Comparison of ENCODE assay signal across 8 mouse cellular contexts in genomic region chr17:87637056-87637389, GRCm38 (mm10). TPM values are rescaled to one million over a fixed set of nuclear protein-coding genes. Genes with fewer than 3 reads are reported as not detected.
DNase-seq lines count a peak whose midpoint lies in the region; ATAC-seq and TF ChIP-seq lines count a peak whose summit lies in the region.

No protein-coding gene starts in this region.

- peak; percentile 49 for ATAC-seq in intestine, embryonic 16.5 days
- no peak for ATAC-seq in megakaryocyte-erythroid progenitor cell, adult 5-6 weeks (replicated peaks; ENCODE audit: low FRiP score, low TSS enrichment, poor library complexity, severe bottlenecking)

- no peaks in the 10 kb centered on the region for H3K9me3 ChIP-seq in intestine, embryonic 16.5 days (ENCODE audit: control insufficient read depth, low read length)

- TF ChIP-seq POLR2A in bone marrow, adult 2 months (IDR thresholded peaks at IDR 0.05; ENCODE audit: borderline replicate concordance, control insufficient read depth, low read depth, low read length) = no peak
- TF ChIP-seq POLR2A in lung, adult 2 months (IDR thresholded peaks at IDR 0.05; ENCODE audit: borderline replicate concordance, extremely low read depth, low read depth, low read length) = no peak; the same call in 1 of the 2 replicates

- H3K9ac ChIP-seq in intestine, embryonic 16.5 days (ENCODE audit: low read depth, low read length) = peak overlapping the region; percentile 80

- H3K4me2 ChIP-seq in intestine, embryonic 16.5 days (ENCODE audit: low read depth, low read length) = peak overlapping the region; percentile 80

- intact Hi-C loops in gastrocnemius, adult 2 months (cut with DNase I) = no loop called here
- intact Hi-C loops in gastrocnemius, postnatal 36 days (cut with DNase I) = no loop called here

- 5% methylated on average over 22 of the region's 22 CpGs for WGBS in bone marrow, adult 2 months
- WGBS in intestine, embryonic 16.5 days = 2% methylated on average over 22 of the region's 22 CpGs
- 5% methylated on average over 22 of the region's 22 CpGs for WGBS in lung, adult 2 months

- no peak for DNase-seq in gastrocnemius, adult 2 months
- DNase-seq in gastrocnemius, postnatal 36 days = no peak
- DNase-seq in lung, adult 2 months = peak; percentile 60
- DNase-seq in testis, postnatal 14 days (ENCODE audit: low spot score) = peak; percentile 54
- DNase-seq in gastrocnemius, postnatal 10 days = no peak

- no peaks in the 10 kb centered on the region; the same call in none of the 2 replicates for H3K4me1 ChIP-seq in bone marrow, adult 2 months (ENCODE audit: control insufficient read depth, insufficient read depth, low read length)
- peaks cover 10% of the 10 kb centered on the region; the same call in 1 of the 2 replicates for H3K4me1 ChIP-seq in intestine, embryonic 16.5 days (ENCODE audit: control insufficient read depth, insufficient read depth, low read length)
- no peaks in the 10 kb centered on the region for H3K4me1 ChIP-seq in lung, adult 2 months (ENCODE audit: control insufficient read depth, insufficient read depth, low read length)

- no peak overlapping the region for H3K27ac ChIP-seq in gastrocnemius, adult 2 months
- no peak overlapping the region; the same call in 1 of the 2 replicates for H3K27ac ChIP-seq in bone marrow, adult 2 months (ENCODE audit: control insufficient read depth, insufficient read depth, low read depth, low read length, poor library complexity)
- peak overlapping the region; percentile 93 for H3K27ac ChIP-seq in intestine, embryonic 16.5 days (ENCODE audit: low read length)

- no peak for TF ChIP-seq CTCF in gastrocnemius, adult 2 months (IDR thresholded peaks at IDR 0.05)
- TF ChIP-seq CTCF in bone marrow, adult 2 months (IDR thresholded peaks at IDR 0.05; ENCODE audit: control insufficient read depth, insufficient read depth, low read length) = no peak
- TF ChIP-seq CTCF in lung, adult 2 months (IDR thresholded peaks at IDR 0.05; ENCODE audit: insufficient read depth, low read length) = no peak

- peaks cover 2% of the 10 kb centered on the region; the same call in 1 of the 2 replicates for H3K27me3 ChIP-seq in intestine, embryonic 16.5 days (replicated peaks; ENCODE audit: control insufficient read depth, insufficient read depth, low read length)

- H3K36me3 ChIP-seq in intestine, embryonic 16.5 days (ENCODE audit: control insufficient read depth, insufficient read depth, low read length) = no peaks in the 10 kb centered on the region

- peak overlapping the region; percentile 71 for H3K4me3 ChIP-seq in gastrocnemius, adult 2 months
- H3K4me3 ChIP-seq in bone marrow, adult 2 months (replicated peaks; ENCODE audit: control insufficient read depth, low read depth, low read length) = peak overlapping the region; percentile 59
- H3K4me3 ChIP-seq in intestine, embryonic 16.5 days (ENCODE audit: low read length) = peak overlapping the region; percentile 65
- peak overlapping the region; percentile 71 for H3K4me3 ChIP-seq in lung, adult 2 months (replicated peaks; ENCODE audit: extremely low read depth, low read depth, low read length)

RNA-seq across cellular contexts. Expression of gene Epcam, which starts 1.2 kb away (rescaled TPM):
- total RNA-seq in gastrocnemius, adult 2 months (2021) = not detected
- not detected for total RNA-seq in gastrocnemius, postnatal 36 days (2021)
- polyA plus RNA-seq in bone marrow, adult 2 months (2011; ENCODE audit: insufficient read depth, insufficient read length, low replicate concordance, missing spikeins) = 1.1 and 16.0 TPM in 2 replicates
- polyA plus RNA-seq in intestine, embryonic 16.5 days (2015; fragmentation: Nextera tagmentation; extraction: Ambion mirVana) = 1,152 and 1,162 TPM in 2 replicates
- 33.7 and 58.7 TPM in 2 replicates for polyA plus RNA-seq in lung, adult 2 months (2012; rRNA removed)
- not detected for total RNA-seq in gastrocnemius, postnatal 10 days (2021)
- total RNA-seq in megakaryocyte-erythroid progenitor cell, adult 5-6 weeks (2014; fragmentation: Nextera tagmentation) = 0.35 TPM in 1 of 2 replicates, not detected in the other
- total RNA-seq in megakaryocyte-erythroid progenitor cell, adult 5-6 weeks (2017) = not detected in 2 replicates

RNA-seq across cellular contexts. Expression of gene Msh2, which starts 35.1 kb away (rescaled TPM):
- total RNA-seq in gastrocnemius, adult 2 months (2021) = 10 to 100 TPM in 1 of 2 experiments, 1 to 10 TPM in 1; 9.0 to 11.5 TPM
- total RNA-seq in gastrocnemius, postnatal 36 days (2021) = 1 to 10 TPM; 8.0 TPM
- 15.3 and 25.9 TPM in 2 replicates for polyA plus RNA-seq in bone marrow, adult 2 months (2011; ENCODE audit: insufficient read depth, insufficient read length, low replicate concordance, missing spikeins)
- polyA plus RNA-seq in intestine, embryonic 16.5 days (2015; fragmentation: Nextera tagmentation; extraction: Ambion mirVana) = 55.0 and 59.5 TPM in 2 replicates
- 6.2 and 7.1 TPM in 2 replicates for polyA plus RNA-seq in lung, adult 2 months (2012; rRNA removed)
- 10 to 100 TPM; 11.5 to 14.9 TPM for total RNA-seq in gastrocnemius, postnatal 10 days (2021)
- total RNA-seq in megakaryocyte-erythroid progenitor cell, adult 5-6 weeks (2014; fragmentation: Nextera tagmentation) = 49.8 and 73.7 TPM in 2 replicates
- total RNA-seq in megakaryocyte-erythroid progenitor cell, adult 5-6 weeks (2017) = 105 and 123 TPM in 2 replicates

Comparison
In these comparisons a context has a peak if more than half of its experiments do, and no peak if none do; other contexts are left out.
1. DNase-seq: peak in lung, adult 2 months (single experiment) and testis, postnatal 14 days (single experiment); none in gastrocnemius, adult 2 months (single experiment), gastrocnemius, postnatal 36 days (0 of 2) and gastrocnemius, postnatal 10 days (single experiment).
2. Peak in every context shown above with its lines, with median percentiles within 50 percentile points of each other: H3K4me3 ChIP-seq.